Mouse (Mus musculus): ENCODE results near the gene Cradd.

Gene Cradd

GRCm38 (mm10) chr10:95239196-95240069 is 84.5 kb downstream of the Cradd start:
- DNase-seq (ENCODE audit: low spot score in 2 of 2): no peak

DNA sequence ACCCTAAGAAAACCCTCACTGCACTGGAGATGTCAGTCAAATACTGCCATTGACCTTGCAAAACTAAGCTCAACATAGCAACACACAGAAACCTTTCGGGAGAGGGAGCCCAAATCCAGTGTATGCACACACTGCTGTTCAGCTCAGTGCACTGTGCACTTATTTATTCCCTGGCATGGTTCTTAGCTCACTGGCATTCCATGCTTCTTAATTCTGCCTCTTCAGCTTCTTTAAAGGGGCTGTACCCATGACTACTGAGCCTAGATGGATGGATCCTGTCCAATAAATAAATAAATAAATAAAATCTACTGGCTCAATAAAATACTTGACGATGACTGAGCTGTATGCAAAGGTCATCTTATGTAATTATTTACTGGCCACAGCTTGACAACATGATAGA is 85.3 kb downstream of the Cradd start:
- DNase-seq (ENCODE audit: low spot score in 2 of 2): no peak

DNA sequence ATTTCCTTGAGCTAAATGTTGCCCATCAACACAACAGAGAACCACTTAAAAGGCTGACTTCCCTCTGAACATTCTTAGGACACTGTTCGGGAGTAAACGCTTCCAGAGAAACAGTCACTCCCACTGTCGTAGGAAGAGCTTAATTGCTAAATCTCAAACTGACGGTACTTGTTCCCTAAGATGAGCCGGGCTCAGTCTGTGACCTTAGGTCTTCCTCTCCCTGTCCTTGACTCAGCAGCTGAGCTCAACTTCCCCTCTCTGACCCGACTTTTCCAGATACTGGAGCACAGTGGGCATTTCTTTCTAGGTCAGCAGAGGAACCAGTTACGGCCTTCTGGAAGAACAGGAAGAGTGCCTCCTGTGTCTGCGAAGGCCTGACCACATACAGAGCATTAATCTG is 87.7 kb downstream of the Cradd start:
- DNase-seq (ENCODE audit: low spot score in 2 of 2): peak in 1 of 2 experiments; percentile 63

- DNase-seq (ENCODE audit: low spot score in 2 of 2): no peak
These were observed 89.3 kb downstream of the Cradd start for GRCm38 (mm10) chr10:95234661-95235060.

- peak in 1 of 2 experiments; percentile 50 for DNase-seq (ENCODE audit: low spot score in 2 of 2)
These were observed 90.9 kb downstream of the Cradd start for GRCm38 (mm10) chr10:95233044-95233443.

GRCm38 (mm10) chr10:95232554-95232953 is 91.4 kb downstream of the Cradd start:
- DNase-seq (ENCODE audit: low spot score in 2 of 2): peak; percentile 64 to 74

DNA sequence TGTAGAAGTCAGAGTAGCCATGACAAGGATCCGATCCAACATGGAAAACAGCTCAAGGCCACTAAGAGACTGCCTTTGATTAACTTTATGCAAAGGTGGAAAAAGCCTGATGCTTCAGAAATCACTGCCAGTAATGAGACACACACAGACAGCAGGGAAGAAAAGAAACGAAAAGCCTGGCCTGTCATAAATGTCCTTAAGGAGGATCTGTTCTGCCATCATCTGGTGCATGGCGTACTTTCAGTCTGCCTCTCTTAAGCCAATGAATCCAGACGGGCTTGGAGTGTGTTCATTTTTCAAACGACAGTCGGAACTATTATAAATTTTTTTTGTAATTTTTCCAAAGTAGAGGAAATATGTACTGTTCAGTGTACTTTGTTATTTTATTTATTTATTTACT is 95.7 kb downstream of the Cradd start:
- no peak for DNase-seq (ENCODE audit: low spot score in 2 of 2)

DNA sequence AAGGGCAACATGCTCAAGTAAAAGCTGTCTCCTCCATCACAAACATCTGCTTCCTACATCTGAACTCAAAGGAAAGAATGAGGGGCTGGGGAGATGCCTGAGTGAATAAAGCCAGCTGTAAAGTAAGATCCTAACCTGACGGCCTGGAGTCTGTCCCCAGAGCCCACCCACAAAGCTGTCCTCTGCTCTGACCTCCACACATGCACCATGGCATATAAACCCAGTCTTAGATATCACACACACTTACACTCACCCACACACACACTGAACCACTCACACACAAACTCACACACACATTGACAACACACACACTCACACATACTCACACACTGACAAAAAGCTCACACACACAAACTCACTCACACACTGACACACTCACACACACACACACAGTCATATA is 96.3 kb downstream of the Cradd start:
- DNase-seq (ENCODE audit: low spot score in 2 of 2): no peak

DNA sequence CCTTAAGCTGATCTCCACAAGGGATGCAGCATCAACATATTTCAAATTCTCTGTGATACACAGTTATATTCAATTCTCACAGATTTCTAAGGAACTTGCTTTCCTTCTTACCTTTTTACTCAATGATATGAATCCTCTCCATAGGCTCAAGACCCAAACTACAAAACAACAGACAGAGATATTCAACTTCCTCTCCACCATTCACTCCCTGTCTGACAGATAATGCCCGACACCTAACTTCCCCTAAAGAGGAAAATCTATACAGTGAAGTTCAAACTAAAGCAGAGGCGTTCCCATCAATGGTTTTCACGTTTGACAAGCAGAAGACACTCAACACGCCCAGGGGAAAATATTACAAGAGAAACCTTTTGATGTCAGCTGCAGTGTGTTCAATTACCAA is 97.2 kb downstream of the Cradd start:
- no peak for DNase-seq (ENCODE audit: low spot score in 2 of 2)

DNA sequence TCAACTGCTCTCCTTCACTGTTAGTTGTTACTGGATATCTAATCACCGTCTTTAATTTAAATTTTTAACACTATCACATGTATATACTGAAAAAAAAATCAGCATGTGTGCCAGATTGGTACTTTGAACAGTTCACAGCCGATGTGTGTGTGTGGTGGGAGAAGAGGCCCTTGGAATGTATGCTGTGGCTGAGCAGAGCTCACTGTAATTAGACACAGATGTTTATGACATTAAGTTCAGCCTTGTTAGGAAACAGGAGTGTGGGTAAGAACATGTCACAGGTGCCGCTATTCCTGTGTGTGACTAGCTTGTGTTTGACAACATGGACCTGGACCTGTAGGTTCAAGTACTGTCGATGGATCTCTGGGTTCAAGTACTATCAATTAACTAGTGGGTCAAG is 98.9 kb downstream of the Cradd start:
- no peak for DNase-seq (ENCODE audit: low spot score in 2 of 2)

GRCm38 (mm10) chr10:95223211-95223610 is 100.7 kb downstream of the Cradd start:
- peak in 1 of 2 experiments; percentile 26 for DNase-seq (ENCODE audit: low spot score in 2 of 2)

DNA sequence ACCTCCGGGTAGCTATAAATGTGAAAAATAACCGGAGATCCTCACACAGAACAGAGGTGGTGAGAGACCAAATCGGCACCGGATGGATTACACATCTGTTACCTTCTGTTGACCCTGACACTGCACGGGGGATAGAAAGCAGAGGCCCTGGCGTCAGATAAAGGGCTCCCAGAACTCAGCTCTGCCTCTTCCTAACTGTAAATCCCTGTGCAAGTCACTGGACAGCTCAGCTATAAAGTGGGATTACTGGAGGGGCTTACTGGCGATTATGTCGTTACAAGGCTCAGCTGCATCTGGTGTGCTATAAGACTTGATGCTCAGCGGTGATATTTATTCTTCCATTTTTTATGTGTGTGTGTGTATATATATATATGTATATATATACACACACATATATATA is 102.0 kb downstream of the Cradd start:
- no peak for DNase-seq (ENCODE audit: low spot score in 2 of 2)

GRCm38 (mm10) chr10:95220536-95220935 is 103.4 kb downstream of the Cradd start:
- DNase-seq (ENCODE audit: low spot score in 2 of 2): no peak

GRCm38 (mm10) chr10:95218683-95219060 is 105.3 kb downstream of the Cradd start:
- DNase-seq (ENCODE audit: low spot score in 2 of 2): peak; percentile 50 to 62

DNA sequence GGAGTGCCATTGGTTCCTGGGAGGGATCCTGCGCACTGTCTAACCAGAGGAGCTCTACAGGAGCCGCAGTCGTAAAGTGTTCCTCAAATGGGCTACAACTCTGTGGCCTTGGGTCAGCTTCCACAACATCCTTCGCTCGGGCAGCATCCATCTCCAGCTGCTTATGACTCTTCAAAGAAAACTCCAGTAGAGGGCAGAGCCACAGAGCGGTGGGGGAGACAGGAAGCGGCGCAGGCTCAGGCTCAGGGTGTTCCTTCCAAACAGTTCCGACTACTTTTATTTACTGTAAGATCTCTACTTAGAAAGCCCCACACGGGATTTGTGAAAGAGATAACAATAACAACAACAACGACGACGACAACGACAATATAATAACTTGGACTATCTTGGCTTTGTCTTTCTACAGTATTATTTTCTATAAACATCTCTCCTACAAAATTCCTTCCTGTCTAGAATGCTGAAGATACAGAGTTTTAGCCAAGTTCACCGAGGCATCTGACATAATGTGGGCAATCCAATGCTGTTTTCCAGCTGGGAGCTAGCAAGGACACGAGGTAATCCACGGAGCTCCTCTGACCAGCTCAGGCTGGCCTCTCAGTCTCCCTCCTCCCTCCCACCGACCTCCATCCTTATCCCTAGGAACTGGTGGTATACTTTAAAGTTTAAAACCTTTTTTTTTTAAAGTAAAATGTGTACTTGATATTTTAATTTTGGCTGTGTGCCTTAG is 105.8 kb downstream of the Cradd start:
- peak; percentile 62 to 65 for DNase-seq (ENCODE audit: low spot score in 2 of 2)

DNA sequence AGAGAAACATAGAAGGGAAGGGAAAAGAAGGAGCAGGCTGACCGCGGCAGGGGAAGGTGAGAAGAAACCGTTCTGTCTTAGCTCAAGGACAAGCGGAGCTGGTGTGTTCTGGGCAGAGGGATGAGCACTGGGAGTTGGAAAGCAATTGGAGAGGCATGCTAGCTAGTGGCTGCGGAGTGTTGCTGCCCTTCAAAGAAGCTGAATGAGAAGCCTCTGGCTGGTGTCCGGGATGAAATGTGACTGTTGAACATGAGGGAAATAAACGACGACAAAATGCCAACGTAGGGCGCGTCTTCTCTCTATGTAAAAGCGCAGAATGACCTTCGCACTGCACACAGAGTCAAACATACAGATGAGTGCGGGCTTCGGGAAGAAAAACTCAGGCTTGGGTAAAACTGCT is 108.6 kb downstream of the Cradd start:
- no peak for DNase-seq (ENCODE audit: low spot score in 2 of 2)

DNA sequence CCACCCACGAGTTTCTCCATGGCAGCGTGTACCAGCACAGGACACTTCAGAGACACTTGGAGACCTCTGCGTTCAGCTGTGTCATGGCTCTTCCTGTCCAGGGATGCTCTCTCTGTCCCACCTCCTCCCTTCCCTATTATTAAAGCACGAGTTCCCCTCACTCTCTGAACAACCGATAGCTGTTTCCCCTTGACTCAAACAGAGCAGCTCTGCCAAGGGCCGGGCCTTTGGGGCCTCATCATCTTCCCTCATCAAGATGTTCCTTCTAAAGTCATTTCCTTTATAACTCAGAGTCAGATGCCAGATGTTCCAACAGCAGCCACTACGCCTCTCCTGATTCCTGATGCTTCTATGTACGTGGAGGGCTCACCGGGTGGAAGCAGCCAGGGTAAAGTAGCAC is 110.1 kb downstream of the Cradd start:
- DNase-seq (ENCODE audit: low spot score in 2 of 2): peak; percentile 29 to 46

GRCm38 (mm10) chr10:95213311-95213710 is 110.6 kb downstream of the Cradd start:
- DNase-seq (ENCODE audit: low spot score in 2 of 2): no peak

DNA sequence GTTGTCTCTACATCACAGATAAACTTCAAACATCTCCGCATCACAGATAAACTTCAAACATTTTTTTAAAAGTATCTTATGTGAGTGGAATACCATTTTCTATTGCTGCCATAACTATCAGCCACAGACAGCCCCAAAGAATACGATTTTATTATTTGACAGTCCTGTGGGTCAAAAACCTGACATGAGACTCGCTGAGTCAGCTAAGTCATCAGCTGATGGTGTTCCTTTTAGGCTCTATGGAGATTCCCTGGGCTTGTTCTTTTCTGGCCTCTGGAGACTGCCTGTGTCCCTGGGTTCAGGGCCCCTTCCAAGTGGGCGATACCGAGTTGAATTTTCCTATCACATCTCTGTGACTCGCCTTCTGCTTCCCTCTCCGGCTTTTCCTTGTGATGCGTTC is 112.3 kb downstream of the Cradd start:
- DNase-seq (ENCODE audit: low spot score in 2 of 2): no peak

DNA sequence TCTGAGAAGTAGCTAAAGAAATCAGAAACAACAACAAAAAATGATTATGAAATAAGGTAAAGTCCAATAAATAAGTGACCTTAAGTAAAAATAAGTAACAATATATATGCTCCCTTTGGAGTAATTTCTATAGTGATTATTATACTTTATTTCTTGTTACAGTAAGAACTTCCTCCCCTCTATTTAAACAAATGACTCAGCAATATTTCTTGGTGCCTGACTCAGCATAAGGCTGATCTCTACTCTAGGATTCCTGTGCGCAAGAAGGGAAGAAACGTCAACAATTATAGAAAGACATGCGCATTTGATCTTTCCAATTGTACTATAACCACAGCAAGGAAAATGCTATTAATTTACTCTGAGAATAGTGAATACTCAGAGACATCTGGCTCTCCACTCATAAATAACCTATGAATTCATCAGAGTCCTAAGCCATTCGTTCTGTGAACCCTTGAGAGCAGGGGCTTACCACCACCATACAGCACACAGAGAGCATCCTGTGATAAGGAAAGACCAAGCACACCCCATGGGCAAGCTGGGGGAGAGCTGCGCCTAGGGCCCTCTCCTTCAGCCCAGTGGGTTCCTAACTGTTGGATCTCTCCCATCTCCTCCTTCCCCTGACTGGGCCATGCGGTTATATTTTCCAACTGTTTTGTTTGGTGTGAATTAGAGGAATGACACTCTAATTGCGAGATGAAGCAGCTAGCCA is 113.1 kb downstream of the Cradd start:
- no peak for DNase-seq (ENCODE audit: low spot score in 2 of 2)

- DNase-seq (ENCODE audit: low spot score in 2 of 2): peak in 1 of 2 experiments; percentile 25
These were observed 113.8 kb downstream of the Cradd start for GRCm38 (mm10) chr10:95210167-95210566.

DNA sequence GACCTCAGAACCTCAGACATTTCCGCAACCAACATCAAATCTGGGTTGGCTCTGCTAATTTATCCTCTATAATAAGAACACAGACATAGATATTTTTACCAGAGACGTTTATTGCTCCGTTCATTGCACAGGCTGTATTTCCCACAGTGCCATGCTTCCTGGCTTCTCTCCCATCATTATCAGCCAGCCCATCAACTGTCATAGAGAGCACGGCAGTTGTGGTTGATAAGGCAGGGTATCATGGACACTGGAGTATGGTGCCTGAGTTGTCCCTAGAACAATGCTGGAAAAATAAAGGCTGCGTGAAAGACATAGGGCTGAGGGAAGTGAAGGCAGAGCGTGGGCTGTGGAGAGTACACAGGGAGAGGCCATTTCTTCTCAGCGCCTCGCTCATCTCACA is 116.5 kb downstream of the Cradd start:
- DNase-seq (ENCODE audit: low spot score in 2 of 2): no peak

All from heart, adult 9 months (tissue).